27 mouse cellular contexts compared by ENCODE assay signal in the genomic region with DNA sequence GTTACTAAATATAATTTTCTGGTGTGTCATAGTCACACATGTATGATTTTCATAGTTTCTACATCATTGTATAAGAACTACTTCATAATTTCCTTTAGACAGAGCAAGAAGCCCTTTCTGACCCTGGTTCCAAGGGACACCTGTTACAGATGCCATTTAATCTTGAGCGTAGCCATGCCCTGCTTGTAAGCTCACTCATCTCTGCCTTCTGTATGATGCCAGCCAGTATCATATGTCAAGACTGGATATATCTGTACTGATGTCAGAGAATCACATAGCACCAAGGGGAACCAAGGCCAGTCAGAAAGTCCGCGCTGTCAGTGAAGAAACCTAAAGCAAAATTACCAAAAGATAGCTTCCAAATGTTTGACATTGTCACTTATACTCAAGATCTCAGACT.
"Had no signal": no experiment of that assay in that cellular context is flagged by ENCODE, and none has a peak within 500 bp of the region (broad histone marks: within the 10 kb centered on the region; RNA-seq: fewer than 3 reads in every experiment).

No protein-coding gene starts in this region.

- H3K4me3 ChIP-seq: limb, embryonic 10.5 days; limb, embryonic 12.5 days; limb, embryonic 13.5 days; limb, embryonic 15.5 days; liver, embryonic 12.5 days; liver, embryonic 13.5 days; liver, embryonic 15.5 days; lung, embryonic 15.5 days; megakaryocyte, embryonic 14.5 days; midbrain, embryonic 10.5 days; midbrain, embryonic 12.5 days; midbrain, embryonic 13.5 days; midbrain, embryonic 15.5 days; myocyte had no signal

- DNase-seq: left cerebral cortex, postnatal 4 days; liver; liver, embryonic 13.5 days; liver, postnatal 0 days; lung, adult 18-20 months; lung, adult 2 months; lung, embryonic 14.5 days; lung, postnatal 10 days; lung, postnatal 14 days; lung, postnatal 36 days; lung, postnatal 4 days; midbrain, embryonic 14.5 days had no signal

- H3K27ac ChIP-seq: limb, embryonic 10.5 days; limb, embryonic 12.5 days; limb, embryonic 13.5 days; limb, embryonic 15.5 days; liver, embryonic 12.5 days; liver, embryonic 13.5 days; liver, embryonic 14.5 days; liver, embryonic 15.5 days; lung, embryonic 15.5 days; macrophage; midbrain, embryonic 10.5 days; midbrain, embryonic 12.5 days; midbrain, embryonic 13.5 days; midbrain, embryonic 15.5 days had no signal
